Mouse (Mus musculus) urinary bladder, postnatal 14 days (tissue): ENCODE data around the gene Hist1h4k.
"Not testable (repeated sequence)": the region's sequence is repeated elsewhere in the genome, so short reads cannot be mapped to it uniquely, and the experiment has no call there.

Experiments used
- DNase-seq: peaks from one replicate; pipeline ENCODE4 v3.0.0; 2021; ENCODE audit warnings: low spot score

Hist1h4k gene

DNA sequence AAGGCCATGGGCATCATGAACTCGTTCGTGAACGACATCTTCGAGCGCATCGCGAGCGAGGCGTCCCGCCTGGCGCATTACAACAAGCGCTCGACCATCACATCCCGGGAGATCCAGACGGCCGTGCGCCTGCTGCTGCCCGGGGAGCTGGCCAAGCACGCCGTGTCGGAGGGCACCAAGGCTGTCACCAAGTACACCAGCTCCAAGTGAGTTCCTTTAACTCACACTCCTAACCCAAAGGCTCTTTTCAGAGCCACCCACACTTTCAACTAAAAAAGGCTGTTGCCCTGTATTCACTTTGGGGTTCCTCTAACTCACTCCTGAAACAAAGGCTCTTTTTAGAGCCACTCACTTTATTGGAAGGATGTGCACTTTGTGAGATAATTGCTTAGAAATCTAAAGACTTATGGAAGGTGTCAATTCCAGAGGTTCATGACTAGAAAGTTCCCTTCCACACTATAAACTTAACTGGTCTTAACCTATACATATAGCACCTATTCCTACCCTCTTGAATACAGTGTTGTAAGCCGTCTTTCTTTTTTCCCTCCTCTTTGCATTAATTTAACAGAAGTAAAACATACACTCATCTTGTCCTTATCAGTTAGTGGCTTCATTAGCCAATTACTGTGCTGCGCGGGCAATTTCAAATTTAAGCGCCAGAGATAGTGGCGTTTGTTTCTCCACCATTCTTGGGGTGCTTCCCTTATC lies 4.1 kb upstream of the Hist1h4k start:
- peak; percentile 19 for DNase-seq

DNA sequence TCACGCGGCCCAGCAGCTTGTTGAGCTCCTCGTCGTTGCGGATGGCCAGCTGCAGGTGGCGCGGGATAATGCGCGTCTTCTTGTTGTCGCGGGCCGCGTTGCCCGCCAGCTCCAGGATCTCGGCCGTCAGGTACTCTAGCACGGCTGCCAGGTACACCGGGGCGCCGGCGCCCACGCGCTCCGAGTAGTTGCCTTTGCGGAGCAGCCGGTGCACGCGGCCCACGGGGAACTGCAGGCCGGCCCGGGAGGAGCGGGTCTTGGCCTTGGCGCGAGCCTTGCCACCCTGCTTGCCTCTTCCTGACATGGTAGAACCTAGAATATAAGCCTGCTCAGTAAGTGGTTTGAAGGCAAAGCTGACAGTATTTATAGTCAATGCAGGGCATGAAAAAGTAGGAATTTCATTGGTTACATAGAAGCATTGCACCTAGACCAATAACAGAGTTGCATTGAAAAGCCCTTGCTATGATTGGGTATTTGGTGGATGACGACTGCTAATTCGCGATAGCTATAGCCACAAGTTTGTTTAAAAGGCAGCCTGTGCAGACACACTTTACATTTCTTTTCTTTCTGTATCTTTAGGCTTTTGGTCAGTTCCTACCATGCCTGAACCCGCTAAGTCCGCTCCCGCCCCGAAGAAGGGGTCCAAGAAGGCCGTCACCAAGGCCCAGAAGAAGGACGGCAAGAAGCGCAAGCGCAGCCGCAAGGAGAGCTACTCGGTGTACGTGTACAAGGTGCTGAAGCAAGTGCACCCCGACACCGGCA lies 3.4 kb upstream of the Hist1h4k start, which contains the start of the genes Hist1h2ak and Hist1h2bn:
Gene Hist1h2ak (minus strand): TSS at position 304 of the 762 bp plus-strand sequence.
Gene Hist1h2bn (plus strand): TSS at position 600 of the 762 bp plus-strand sequence.
- peak; percentile 59 for DNase-seq

DNA sequence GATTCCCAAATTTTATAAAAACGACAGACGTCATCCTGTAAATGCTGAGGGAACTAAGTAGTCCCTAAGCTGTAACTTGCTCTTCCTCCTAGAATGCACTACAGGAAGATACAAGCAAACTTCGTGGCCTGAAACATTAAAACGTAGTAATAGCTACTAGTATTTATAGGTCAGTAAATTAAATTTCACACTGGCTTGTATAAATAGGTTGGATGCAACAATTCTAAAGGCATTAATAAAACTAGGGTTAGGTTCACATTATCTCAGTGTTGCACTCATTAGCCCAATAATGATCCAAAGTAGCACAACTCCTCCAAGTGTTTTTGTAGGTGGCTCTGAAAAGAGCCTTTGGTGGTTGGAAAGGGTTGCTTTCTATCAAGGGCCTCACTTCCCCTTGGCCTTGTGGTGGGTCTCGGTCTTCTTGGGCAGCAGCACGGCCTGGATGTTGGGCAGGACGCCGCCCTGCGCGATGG lies 2.8 kb upstream of the Hist1h4k start:
- no peak for DNase-seq

DNA sequence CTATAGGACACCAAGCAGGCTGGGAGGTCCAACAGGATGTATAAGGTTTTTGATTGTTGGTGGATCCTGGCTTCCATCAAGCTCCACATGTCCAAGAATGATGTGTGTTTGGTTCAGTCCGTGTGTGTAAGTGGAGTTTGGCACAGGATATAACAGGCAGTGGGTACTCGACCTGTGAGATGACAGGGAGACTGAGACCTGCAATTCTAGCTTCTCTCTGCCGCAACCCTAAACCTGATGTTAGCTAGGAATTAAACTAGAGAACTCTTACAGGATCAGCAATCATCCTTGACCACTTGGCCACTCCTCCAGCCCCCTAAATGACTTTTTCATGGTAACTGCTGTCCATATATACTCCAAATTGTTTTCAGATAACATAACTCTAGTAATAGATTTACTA lies 2.1 kb upstream of the Hist1h4k start:
- no peak for DNase-seq

DNA sequence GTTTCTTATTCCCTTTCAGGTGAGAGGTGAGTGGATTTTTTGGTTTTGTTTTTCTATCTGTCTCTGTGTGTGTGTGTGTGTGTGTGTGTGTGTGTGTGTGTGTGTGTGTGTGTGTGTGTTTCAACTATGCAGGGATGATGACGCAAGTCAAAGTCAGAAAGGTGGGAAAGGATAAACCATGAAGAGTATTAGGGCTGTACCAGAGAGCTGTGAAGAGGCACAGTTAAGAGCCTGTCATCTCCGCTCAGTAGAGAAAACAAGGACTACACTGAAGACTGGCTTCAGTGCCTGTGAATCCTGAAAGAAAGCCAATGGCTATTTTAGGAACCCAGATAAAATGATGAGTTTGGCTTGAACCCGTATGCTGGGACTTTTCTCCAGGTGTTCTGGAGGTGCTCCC lies 1.5 kb upstream of the Hist1h4k start:
- DNase-seq: no peak

DNA sequence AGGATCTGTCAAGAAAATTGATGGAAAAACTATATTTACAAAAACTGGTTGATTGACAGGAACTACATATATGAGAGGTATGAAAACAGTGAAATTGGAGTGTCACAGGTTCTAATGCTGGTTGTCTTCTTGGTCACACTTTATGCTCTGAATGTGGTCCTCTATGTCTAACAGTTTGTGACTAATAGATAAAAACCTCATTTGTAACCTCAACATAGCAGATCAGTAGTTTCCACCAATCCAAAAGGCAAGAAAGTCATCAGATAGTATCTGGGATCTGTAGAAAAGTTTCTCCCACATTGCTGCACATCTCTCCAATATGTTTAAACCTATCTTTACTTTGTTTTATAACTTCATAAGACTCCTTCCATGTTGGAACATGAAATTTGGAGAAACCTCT lies 1.1 kb upstream of the Hist1h4k start:
- DNase-seq: no peak

DNA sequence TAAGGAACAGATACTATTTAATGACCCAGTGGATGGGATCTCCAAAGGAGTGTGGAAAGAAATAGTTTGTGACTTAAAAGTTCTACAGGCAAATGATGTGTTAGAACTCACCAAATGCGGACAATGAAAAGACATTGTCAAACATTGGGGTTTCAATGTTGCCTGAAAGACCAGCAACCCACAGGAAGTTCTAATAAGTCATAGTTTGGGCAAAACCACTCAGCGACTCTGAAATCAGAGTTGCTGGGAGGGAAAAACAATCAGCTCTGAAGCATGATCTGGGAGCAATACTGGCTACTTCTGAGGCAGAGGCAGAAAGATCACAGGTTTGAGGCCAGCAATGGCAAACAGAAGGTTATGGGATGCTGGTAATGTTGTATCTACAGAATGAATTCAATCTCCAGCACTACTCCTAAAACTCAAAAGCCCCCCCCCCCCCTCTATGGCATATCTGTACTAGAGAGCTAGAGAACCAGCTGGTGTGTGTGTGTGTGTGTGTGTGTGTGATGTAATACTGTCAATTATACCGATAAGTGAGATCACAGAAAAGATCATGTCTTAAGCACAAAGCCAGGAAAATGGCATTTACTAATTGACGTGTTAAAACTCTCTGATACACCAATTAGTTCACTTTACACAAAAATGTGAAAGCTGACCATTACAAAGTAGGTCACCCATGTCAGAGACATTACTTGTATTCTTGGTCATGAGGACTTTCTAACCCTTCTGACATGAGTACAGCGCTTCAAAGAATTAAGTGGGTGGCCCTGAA lies 732 bp downstream of the Hist1h4k start:
- DNase-seq: no peak

DNA sequence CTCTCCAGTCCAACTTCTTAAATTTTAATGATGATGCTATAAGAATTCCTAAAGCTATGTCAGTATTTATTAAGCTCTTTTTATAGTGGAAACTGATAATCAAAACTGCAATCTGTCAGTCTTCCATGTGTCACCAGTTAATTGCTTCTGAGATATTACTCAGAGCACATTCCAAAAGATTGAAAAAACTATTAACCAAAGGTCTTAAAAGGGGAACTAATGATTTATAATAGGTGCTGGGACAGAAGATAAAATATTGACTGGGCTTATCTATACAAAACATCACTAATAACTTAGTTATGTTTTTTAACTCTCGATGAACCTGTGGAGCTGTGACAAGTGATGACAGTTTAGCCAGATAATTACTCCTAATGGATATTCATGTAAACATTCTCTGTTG lies 5.3 kb downstream of the Hist1h4k start:
- no peak for DNase-seq

DNA sequence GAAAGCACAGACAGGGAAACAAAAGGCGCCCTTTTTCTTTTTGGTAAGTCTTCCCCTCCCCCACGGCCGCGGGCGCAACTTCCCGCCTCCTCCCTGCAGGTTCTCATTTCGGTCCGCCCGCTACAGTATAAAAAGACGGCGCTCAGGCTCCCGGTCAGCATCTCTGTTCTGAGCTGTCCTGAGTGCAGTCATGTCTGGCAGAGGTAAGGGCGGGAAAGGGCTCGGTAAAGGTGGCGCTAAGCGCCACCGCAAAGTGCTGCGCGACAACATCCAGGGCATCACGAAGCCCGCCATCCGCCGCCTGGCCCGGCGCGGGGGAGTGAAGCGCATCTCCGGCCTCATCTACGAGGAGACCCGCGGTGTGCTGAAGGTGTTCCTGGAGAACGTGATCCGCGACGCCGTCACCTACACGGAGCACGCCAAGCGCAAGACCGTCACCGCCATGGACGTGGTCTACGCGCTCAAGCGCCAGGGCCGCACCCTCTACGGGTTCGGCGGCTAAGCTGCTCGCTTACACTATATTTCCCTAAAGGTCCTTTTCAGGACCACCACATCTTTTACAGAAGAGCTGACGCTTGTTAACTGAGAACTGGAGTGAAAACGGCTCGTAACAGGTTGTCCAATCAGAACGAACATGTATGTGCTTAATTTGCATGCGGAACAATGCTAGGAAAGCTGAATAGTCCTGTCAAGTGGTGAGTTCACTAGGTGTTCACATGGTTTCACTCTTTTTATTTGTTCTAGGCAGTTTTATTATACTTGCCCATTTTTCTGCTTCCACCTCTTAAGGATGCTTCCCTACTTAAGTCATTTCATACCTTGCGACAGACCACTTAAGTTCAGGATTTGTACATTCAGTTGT lies 15.2 kb downstream of the Hist1h4k start, which contains the start of gene Hist1h4j:
Gene Hist1h4j (plus strand): TSS at position 159 of the 862 bp plus-strand sequence.
- DNase-seq: peak; percentile 82

DNA sequence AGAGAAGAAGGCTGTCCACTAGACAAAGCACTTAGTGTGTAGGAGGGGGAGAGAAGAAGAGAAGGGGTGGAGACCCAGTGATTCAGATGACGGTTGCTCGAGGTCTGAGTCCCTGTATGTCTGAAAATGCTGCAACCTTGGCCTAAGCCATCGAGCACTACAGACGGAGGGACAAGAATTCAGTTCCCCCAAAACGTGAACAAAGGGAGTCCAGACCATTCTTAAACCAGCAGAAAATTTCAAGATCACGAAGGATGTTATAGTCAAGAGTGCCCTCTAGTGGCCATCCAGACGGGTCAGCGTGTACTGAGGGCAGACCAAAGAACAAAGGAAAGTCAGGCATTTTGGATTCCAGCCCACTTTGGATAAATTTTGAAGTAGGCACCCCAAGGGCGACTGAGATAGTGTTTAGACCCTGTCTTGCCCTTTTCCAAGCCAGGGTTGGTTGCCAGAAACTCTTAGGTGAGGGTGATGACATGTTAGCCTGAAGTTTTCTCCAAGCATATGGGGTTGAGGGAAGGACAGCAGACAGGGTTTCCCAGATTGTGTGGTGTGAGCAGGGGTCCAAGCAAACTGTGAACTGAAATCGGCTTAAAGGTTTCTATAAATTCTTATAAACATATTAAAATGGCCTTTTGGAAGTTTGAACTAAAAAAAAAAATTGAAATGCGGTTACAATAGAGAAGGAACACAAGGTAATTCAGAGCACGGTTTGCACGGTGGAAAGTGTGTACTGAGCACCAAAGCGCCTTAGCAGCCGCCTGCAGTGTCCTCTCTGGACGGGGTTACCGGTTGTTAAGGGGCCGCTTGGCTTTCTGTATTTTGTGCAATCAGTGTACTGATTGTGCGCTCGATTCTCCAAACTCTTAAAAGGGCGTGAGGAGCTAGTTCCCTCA lies 16.0 kb downstream of the Hist1h4k start:
- peak; percentile 77 for DNase-seq

DNA sequence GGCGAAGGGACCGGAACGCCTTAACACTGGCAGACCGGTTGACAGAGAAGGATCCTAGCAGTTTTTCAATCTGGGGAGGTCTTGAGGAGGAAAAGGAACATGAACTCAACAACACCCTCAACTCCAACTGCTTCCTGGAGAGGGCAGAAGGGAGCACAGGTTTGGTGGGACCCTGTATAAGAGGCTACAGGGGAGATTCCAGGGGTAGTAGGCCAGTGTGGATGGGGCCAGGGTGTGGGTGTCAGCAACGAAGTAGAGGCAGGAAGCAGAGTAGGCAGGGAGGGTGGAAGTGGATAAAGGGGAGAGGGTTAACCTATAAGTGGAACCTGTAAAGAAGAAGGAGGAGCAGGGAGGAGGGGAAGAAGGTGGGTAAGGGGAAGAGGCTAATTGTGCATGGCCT lies 16.8 kb downstream of the Hist1h4k start:
- DNase-seq: no peak

DNA sequence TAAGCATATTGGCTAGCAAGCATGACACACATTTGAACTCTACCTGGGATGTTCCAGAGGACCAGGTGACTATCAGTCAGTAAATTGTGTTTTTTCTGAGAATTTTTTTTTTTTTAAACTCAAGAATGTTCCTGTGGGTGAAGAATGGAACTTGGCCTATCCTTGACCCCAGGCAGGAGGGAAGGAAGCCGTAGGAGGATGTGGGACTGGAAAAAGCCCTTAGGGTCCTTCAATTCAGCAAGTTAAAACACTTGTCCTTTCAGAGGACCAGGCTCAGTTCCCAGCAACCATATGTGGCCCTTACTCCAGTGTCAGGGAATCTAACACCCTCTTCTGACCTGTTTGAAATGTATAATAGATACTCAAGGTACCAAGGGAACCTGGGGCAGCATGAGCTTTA lies 20.8 kb downstream of the Hist1h4k start:
- no peak for DNase-seq

DNA sequence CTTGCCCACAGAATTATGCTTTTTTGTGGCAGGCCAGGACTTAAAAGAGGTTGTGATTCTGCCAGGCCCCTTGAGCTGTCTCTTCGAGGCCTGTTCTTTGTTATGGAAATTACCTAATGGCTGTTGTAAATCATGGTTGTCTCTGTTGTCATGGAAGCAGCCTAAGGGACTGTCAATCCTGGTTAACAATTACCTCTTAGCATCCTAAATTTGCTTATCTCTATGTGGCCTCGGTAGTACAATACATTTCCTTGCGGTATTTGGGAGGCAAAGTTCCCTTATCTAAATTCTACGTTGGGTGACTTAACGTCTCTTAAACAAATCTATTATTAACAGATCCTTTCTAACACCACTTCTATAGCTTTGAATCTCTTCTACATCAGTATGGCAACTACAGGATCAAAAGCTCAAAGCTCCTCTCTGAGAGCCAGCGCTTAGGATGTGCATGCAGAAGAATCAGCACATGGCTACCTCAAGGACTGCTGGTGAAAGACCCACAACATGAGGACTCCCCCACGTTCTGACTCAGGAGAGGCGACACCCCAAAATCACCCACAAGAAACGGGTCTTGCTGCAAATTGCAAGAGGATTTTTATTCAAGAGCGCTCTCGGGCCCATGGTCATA lies 22.2 kb downstream of the Hist1h4k start:
- DNase-seq: no peak

DNA sequence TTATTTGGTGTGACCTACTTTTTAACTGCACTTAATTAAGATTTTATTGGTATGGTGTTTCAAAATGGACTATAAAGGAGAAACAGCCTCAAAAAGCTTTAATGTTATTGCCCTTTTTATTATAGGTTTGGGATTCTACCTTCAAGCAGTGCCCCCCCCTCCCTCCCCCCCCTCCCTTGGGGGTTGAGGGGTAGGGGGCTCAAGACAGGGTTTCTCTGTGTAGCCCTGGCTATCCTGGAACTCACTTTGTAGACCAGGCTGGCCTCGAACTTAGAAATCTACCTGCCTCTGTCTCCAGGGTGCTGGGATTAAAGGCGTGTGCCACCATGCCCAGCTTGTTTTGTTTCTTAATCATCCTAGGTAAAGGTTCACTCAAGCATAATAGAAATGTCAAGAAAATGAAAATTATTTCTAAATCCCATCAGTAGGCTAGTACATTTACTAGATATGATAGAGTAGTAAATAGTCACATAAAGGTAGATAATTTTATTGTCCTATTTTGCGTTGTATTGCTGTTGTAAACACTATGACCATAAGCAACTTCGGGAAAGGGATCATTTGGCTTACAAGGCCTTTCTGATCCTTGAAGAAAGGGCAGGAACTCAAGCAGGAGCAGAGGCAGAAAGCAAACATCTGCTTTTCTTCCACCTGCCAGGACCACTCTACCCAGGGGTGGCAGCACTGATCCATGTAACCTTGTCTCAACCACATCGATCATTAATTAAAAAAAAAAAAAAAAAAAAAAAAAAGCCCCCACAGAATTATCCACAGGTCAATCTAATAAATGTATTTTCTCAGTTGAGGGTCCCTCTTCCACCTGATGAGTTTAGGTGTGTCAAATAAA lies 27.1 kb downstream of the Hist1h4k start:
- DNase-seq: no peak

DNA sequence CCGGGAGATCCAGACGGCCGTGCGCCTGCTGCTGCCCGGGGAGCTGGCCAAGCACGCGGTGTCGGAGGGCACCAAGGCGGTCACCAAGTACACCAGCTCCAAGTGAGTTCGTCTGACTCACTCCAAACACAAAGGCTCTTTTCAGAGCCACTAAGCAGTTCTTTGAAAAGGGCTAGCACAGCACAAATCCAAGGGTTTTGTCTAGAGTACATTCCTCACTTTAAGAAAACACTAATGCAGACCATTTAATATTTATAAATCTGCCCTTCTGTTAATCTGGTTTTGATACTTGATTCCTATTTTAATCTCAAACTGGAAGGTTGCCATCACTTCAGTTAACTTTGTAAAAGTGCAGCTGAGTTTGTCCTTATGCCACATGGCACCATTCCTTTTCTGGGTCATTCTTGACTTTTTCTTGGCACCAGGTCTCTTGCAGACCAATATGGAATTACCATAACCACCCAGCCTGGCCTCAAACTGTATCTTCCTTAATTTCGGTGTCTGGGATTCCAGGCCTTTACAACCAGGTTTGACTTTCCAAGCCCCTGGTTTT lies 27.9 kb downstream of the Hist1h4k start:
- no peak for DNase-seq

DNA sequence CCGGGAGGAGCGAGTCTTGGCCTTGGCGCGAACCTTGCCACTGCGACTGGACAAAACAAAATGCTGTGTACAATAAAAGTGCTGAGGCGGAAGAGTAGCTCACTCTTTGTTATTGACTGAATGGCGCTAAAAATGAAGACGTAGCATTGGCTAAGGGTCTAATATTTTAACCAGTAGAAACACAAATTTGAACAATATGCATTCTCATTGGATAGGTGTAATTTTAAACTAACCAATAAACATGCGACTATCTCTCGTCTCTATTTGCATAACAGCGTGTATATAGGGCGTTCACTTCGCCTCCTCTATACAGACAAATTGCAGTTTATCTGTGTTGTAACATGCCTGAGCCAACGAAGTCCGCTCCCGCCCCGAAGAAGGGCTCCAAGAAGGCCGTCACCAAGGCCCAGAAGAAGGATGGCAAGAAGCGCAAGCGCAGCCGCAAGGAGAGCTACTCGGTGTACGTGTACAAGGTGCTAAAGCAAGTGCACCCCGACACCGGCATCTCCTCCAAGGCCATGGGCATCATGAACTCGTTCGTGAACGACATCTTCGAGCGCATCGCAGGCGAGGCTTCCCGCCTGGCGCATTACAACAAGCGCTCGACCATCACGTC lies 28.4 kb downstream of the Hist1h4k start, which contains the start of gene Hist1h2bm:
Gene Hist1h2bm (plus strand): TSS at position 288 of the 616 bp plus-strand sequence.
- DNase-seq: peak; percentile 67

DNA sequence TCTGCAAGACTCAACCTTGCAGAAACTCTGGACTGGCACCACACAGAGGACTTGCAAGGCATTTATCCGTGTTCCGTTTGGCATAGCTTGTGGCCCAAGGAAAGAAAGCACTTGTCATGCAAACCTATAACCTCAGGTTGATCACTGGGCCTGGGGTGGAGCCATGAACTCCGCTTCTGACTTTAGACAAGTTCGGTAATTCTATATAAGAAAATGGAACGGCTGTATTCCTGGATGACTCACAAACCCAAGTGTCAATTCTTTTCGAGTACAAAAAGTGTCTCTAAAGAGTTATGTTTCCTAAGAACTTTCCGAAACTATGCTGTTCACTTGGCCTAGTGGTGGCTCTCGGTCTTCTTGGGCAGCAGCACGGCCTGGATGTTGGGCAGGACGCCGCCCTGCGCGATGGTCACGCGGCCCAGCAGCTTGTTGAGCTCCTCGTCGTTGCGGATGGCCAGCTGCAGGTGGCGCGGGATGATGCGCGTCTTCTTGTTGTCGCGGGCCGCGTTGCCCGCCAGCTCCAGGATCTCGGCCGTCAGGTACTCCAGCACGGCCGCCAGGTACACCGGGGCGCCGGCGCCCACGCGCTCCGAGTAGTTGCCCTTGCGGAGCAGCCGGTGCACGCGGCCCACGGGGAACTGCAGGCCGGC lies 29.1 kb downstream of the Hist1h4k start:
- not testable (repeated sequence) for DNase-seq
